Mouse (Mus musculus) megakaryocyte, embryonic 14.5 days (primary cell): ENCODE data around the gene Phgdh. TPM values are rescaled to one million over a fixed set of nuclear protein-coding genes. Genes with fewer than 3 reads are reported as not detected.

Experiments used
- H3K27me3 ChIP-seq: replicated peaks from 2 replicates; pipeline ENCODE3; 2012; ENCODE audit warnings: inconsistent platforms
- H3K36me3 ChIP-seq: replicated peaks from 2 replicates; pipeline ENCODE3; 2012; ENCODE audit warnings: low read length, inconsistent platforms, mixed read lengths
- H3K4me1 ChIP-seq: 2 replicates; pipeline ENCODE4 v1.6.1; 2012; ENCODE audit warnings: inconsistent platforms
- H3K4me3 ChIP-seq: replicated peaks from 2 replicates; pipeline ENCODE3; 2012; ENCODE audit warnings: moderate library complexity, mild to moderate bottlenecking, inconsistent platforms
- H3K9me3 ChIP-seq: 2 replicates; pipeline ENCODE4 v1.6.1; 2012; ENCODE audit warnings: inconsistent platforms
- FLI1 ChIP-seq: IDR thresholded peaks from 2 replicates; pipeline ENCODE4 v1.6.1; 2012; ENCODE audit warnings: low read length, inconsistent platforms, mixed read lengths
- GATA1 ChIP-seq: IDR thresholded peaks from 3 replicates; pipeline ENCODE4 v1.6.1; 2012; ENCODE audit warnings: mixed read lengths, low read length, inconsistent platforms, borderline replicate concordance
- polyA plus RNA-seq: library from polyadenylated mRNA; stranded (reverse); fragments of >175 nt; gene quantifications from 2 replicates; pipeline ENCODE4 v1.2.3, GENCODE M21; 2012; ENCODE audit warnings: low replicate concordance; ENCODE audit not compliant: insufficient read depth

Phgdh gene
- polyA plus RNA-seq, 1 experiment: 70.7 TPM

DNA sequence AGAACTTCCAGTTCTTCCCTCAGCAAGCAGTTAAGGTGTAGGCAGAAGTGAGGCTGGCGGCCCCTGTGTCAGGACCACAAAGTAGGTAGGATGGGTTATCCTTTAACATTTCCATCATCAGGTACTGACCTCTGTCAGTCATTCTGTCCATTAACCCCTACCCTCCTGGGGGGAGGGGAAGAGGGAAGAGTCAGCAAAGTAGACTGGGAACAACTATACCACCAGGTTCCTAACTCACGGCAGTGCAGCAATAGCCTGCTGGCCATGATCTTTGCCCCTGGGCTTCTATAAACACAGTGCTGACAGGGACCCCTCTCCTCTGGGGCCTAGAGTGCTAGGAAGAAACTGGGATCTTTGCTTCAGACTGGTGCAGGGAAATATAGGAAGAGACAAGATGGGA, 5.8 kb downstream of the Phgdh start:
- H3K36me3 ChIP-seq: peaks cover 54% of the 10 kb centered on the region
- H3K4me3 ChIP-seq: no peak overlapping the region
- peaks cover 3% of the 10 kb centered on the region for H3K27me3 ChIP-seq
- TF ChIP-seq GATA1: no peak
- TF ChIP-seq FLI1: no peak
- peaks cover 41% of the 10 kb centered on the region for H3K4me1 ChIP-seq
- no peaks in the 10 kb centered on the region for H3K9me3 ChIP-seq

DNA sequence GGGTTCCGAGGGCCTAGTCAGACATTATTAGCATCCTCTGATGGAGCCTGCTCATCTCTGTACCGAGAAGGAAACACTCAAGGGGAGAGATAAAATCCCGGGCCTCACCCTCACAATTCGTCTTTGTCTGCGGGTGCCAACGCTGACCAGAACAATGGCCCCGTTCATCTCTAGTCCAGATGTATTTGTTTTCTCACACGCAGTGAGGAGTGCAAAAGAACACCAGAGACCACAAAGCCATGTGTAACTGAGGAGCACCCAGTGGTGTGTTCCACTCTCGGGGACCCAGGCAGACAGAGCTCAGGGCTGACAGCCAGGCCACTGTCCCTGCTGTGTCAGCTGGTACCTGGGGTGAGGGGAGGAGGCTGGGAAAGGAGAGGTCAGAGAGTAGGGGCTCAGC, 15.6 kb downstream of the Phgdh start:
- no peaks in the 10 kb centered on the region for H3K9me3 ChIP-seq
- no peaks in the 10 kb centered on the region for H3K27me3 ChIP-seq
- H3K4me1 ChIP-seq: no peaks in the 10 kb centered on the region
- TF ChIP-seq FLI1 (no peak), GATA1 (no peak)
- peaks cover 93% of the 10 kb centered on the region for H3K36me3 ChIP-seq
- H3K4me3 ChIP-seq: no peak overlapping the region

DNA sequence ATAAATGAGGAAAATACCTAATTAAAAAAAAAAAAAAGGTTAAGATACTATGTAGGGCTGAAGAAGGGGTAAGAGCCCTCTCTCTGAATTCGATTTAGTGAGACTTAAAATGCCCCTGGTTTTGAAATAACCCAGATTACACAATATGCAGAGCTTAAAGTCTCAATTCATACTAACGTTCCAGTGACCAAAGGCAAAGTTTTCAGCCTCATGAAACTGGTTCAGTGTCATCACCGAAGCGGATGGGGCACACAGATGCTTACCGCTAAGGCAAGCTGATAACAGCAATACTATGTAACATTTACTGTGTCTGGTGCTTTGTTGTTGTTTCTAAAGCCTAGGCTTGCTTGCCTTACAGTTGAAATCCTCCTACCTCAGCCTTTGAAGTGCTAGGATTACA, 17.6 kb downstream of the Phgdh start:
- 0 out of 2 replicates have a peak, but pooled peaks cover 3% of the 10 kb centered on the region for H3K4me1 ChIP-seq
- TF ChIP-seq FLI1: no peak
- TF ChIP-seq GATA1: no peak
- no peaks in the 10 kb centered on the region for H3K27me3 ChIP-seq
- no peaks in the 10 kb centered on the region for H3K9me3 ChIP-seq
- peaks cover 92% of the 10 kb centered on the region for H3K36me3 ChIP-seq
- H3K4me3 ChIP-seq: no peak overlapping the region

DNA sequence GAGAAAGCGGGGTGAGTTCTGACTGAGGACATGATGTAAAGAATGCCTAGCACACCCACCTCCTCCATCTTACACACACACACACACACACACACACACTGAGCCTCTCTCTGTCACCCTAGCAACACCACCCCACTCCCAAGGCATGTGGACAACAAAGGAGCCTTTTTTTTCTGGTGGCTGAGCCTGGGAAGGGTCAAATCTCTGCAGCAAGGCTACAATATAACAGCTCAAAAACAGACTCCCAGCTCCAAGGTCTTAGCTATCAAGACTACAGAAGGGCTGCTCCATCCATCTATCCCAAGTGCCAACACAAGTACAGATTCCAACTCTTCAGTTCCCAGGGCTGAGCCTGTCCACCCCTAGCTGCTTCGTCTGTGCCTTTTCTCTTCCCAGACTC, 20.6 kb downstream of the Phgdh start:
- H3K4me1 ChIP-seq: 0 out of 2 replicates have a peak, but pooled peaks cover 3% of the 10 kb centered on the region
- H3K9me3 ChIP-seq: no peaks in the 10 kb centered on the region
- no peaks in the 10 kb centered on the region for H3K27me3 ChIP-seq
- H3K36me3 ChIP-seq: peaks cover 87% of the 10 kb centered on the region
- TF ChIP-seq FLI1 (no peak), GATA1 (no peak)
- no peak overlapping the region for H3K4me3 ChIP-seq

GRCm38 (mm10) chr3:98317143-98317542, 22.6 kb downstream of the Phgdh start:
- no peaks in the 10 kb centered on the region for H3K27me3 ChIP-seq
- TF ChIP-seq GATA1: no peak
- TF ChIP-seq FLI1: no peak
- H3K4me1 ChIP-seq: 0 out of 2 replicates have a peak, but pooled peaks cover 3% of the 10 kb centered on the region
- peaks cover 79% of the 10 kb centered on the region for H3K36me3 ChIP-seq
- no peaks in the 10 kb centered on the region for H3K9me3 ChIP-seq
- no peak overlapping the region for H3K4me3 ChIP-seq

GRCm38 (mm10) chr3:98315181-98315580, 24.6 kb downstream of the Phgdh start:
- H3K27me3 ChIP-seq: peaks cover under 1% of the 10 kb centered on the region
- H3K36me3 ChIP-seq: peaks cover 64% of the 10 kb centered on the region
- 0 out of 2 replicates have a peak, but pooled peaks cover 3% of the 10 kb centered on the region for H3K4me1 ChIP-seq
- TF ChIP-seq FLI1 (no peak), GATA1 (no peak)
- no peak overlapping the region for H3K4me3 ChIP-seq
- H3K9me3 ChIP-seq: no peaks in the 10 kb centered on the region

DNA sequence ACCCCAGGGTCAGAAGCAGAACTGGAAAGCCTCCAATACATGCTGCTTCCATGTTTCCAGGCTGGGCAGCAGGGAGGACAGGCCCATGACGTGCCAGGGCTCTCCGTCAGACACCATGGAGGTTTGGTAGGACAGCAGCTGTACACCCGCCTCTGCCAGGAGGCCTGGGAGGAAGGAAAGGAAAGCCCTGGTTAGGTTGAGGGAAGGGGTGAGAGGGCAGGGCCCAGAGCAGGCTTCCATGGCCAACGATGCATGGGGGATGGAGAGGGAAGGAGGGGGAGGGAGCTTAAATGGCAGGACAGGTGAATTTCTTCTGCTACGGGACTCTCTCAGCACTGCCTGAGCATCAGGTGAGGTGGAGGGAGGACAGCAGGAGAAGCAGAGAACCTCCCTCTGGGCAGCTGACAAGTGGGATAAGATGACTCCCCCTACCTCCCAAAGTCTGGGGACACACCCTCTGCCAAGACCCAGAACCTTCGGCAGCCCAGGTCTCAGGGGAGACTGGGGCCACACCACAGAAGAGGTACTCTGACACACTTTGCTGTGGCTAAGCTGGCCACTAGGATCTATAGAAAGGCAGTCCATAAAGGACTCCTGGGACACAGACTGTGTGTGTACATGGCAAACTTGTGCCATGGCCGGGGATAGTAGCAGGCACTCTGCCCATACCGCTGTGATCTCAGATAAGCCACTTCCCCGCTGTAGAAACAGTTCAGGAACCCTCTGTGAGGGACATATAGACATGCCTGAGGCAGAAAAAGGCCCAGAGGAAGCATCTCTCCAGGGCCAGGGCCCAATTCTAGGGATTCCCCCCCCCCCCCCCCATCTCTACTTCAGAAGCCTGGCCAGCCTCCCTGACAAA, 26.3 kb downstream of the Phgdh start:
- Histone ChIP-seq H3K36me3 (peaks cover 49% of the 10 kb centered on the region), H3K27me3 (peaks cover 14% of the 10 kb centered on the region)
- TF ChIP-seq FLI1 (no peak), GATA1 (no peak)

GRCm38 (mm10) chr3:98312867-98313266, 26.9 kb downstream of the Phgdh start:
- Histone ChIP-seq H3K27me3 (peaks cover 16% of the 10 kb centered on the region), H3K4me3 (no peak overlapping the region), H3K9me3 (peaks cover 3% of the 10 kb centered on the region), H3K36me3 (peaks cover 42% of the 10 kb centered on the region), H3K4me1 (no peaks in the 10 kb centered on the region)
- TF ChIP-seq GATA1: no peak
- no peak for TF ChIP-seq FLI1

More for the DNA sequence above, 26.3 kb downstream of the Phgdh start:
- H3K4me3 ChIP-seq: no peak overlapping the region
- H3K9me3 ChIP-seq: no peaks in the 10 kb centered on the region
- 0 out of 2 replicates have a peak, but pooled peaks cover 3% of the 10 kb centered on the region for H3K4me1 ChIP-seq

DNA sequence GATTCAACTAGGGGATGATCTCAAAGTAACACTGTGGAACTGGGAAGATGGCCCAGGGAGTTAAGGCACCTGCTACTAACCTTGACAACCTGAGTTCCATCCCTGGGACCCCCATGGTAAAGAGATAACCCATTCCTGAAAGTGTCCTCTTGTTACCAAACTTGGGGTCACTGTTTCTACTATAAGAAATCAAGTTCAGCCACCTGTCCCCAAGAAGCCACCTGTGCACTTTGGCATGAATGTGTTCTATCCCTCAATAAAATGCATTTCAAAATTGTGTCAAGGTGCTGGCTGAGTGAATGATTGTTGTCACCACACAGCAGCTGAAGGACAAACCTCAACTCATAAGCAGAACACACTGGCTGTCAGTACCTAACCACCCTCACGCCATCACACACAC, 29.3 kb downstream of the Phgdh start:
- TF ChIP-seq GATA1: no peak
- TF ChIP-seq FLI1: no peak
- Histone ChIP-seq H3K4me1 (no peaks in the 10 kb centered on the region), H3K4me3 (no peak overlapping the region), H3K27me3 (peaks cover 16% of the 10 kb centered on the region), H3K9me3 (peaks cover 5% of the 10 kb centered on the region), H3K36me3 (peaks cover 21% of the 10 kb centered on the region)

DNA sequence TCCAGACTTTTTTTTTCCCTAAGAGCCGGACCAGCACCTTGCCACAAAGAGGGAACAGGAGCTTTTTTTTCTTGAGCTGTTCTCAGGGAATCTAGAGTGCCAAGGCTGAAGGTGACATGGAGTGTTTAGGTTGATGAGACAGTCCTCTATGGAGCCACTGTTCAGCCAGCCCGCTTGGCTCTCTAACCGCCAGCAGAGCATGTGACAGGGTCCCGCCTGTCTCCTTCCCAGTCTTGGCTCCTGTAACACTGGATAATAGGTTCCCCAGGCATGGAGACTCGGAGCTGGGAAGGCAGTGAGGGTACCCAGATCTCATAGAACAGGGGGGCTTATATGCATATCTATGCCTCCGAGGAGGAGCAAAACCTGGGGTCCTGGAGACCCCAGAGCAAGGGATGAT, 31.2 kb downstream of the Phgdh start:
- peaks cover 7% of the 10 kb centered on the region for H3K36me3 ChIP-seq
- TF ChIP-seq GATA1 (no peak), FLI1 (no peak)
- peaks cover 5% of the 10 kb centered on the region for H3K9me3 ChIP-seq

More for the DNA sequence above, 31.2 kb downstream of the Phgdh start:
- no peak overlapping the region for H3K4me3 ChIP-seq
- H3K27me3 ChIP-seq: peaks cover 16% of the 10 kb centered on the region
- H3K4me1 ChIP-seq: no peaks in the 10 kb centered on the region
